Mouse (Mus musculus): Measurements from ENCODE around the gene Pigs.
A peak's percentile ranks its signal among the peaks of the same experiment; 100 is the strongest.

The Pigs gene

GRCm38 (mm10) chr11:78337040-78337439 lies 8.8 kb downstream of the Pigs start:
- DNase-seq (ENCODE audit: low spot score), result no peak

GRCm38 (mm10) chr11:78341702-78342101 lies 13.5 kb downstream of the Pigs start:
- no peak for DNase-seq (ENCODE audit: low spot score)

DNA sequence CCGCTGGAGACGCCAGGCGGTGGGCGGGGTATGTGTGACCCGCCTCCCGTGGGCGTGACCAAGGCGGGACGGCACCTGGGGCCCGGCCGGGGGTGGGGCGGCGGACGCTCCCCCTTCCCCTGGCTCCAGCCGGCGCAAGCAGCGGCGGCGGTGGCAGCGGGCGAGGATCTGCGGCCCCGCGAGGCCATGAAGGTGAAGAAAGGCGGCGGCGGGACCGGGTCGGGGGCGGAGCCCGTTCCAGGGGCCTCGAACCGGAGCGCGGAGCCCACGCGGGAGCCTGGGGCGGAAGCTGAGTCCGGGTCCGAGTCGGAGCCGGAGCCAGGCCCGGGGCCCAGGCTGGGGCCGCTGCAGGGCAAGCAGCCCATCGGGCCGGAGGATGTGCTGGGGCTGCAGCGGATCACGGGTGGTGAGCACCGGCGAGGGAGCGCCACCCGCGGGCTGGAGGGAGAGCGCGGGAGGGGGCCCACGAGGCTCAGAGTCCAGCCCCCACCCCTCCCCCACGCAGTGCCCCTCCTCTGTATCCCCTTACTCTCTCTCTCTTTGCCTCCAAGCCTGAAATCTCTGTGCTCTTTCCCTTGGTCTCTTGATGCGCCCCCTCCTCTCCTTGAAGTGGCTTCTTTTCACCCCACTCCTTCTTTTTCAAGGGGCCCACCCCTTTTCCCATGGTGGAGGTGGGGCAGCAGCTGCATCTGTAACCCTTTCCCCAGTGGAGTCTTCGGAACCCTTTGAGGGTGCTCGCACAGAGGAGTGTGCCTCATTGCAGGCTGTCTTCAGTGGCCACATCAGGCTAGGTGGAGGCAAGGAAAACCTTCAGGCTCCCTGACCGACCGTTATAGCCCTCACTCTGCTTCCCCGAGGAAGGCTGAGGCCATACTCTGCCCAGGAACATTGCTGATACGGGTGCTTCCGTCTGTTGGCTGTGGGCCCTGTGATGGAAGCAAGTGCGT lies 15.4 kb downstream of the Pigs start, which contains the start of gene Unc119:
Unc119 (plus strand) TSS at position 102 of the 947 bp plus-strand sequence.
- peak; percentile 73 for DNase-seq (ENCODE audit: low spot score)

DNA sequence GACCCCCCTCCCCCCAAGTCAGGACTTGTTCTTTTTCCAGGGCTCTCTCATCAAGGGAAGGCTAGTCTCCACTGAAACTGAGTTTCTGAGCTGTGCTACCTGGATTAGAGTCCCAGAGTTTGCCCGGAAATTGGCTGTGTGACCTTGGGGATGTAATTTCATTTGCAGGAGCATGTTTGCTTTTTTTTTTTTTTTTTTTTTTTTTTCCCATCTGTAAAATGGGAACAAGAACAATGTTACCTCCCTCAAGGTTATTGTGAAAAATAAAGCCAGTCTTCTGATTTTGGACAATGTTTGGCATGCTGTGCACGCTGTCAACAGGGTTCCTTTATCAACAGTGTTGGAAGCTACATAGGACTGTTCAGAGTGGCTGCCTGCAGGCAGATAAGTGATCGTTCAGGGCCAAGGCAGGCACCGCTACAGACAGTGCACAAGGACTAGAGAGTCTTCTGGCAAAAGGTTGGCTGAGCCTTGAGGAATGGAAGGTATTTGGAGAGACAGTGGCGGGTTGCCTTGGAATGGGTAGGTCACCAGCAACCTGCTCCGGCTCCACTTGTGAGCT lies 16.2 kb downstream of the Pigs start:
- DNase-seq (ENCODE audit: low spot score), result no peak

DNA sequence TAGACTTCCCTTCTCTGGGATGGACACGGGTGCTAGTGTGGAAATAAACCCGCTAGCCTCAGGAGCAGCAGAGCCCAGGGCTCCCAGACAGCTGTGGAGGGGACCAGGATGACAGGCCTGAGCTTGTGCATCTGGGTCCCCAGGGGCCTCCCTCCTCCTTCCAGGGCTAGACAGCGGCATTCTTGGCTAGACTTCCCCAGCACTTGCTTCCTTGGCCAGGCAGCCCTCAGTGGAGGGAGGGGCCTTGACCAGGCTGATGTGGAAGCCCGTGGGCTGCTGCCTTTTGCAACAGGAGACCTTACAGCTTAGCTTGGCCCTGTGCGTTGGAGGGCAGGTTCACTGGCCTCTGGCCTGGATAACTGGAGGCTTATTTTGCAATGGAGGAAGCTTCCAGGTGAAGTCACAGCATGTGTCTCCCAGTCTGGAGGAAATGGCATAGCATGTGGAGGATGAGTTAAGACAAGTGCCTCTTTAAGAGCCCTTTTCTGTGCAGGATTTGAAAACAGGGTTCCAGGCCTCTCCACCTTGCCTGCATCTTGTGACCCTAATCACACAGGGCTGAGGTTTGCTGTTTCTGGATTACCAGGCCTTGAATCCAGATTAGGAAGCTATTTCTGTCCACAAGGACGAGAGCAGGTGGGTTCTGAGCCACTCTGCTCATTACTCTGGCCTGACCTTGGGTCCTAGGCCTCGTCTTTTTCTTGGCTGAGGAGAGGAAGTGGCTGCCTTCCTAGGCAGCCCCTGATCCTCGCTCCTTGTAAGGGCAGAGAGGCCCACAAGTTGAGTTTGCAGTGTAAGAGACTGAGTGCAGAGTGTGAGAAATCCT lies 16.9 kb downstream of the Pigs start:
- DNase-seq (ENCODE audit: low spot score), result peak; percentile 48

GRCm38 (mm10) chr11:78345801-78346200 lies 17.6 kb downstream of the Pigs start:
- DNase-seq (ENCODE audit: low spot score), result no peak

- DNase-seq (ENCODE audit: low spot score), result no peak
Observed at GRCm38 (mm10) chr11:78346326-78347069, 18.3 kb downstream of the Pigs start.

GRCm38 (mm10) chr11:78347070-78347754 lies 19.0 kb downstream of the Pigs start:
- no peak for DNase-seq (ENCODE audit: low spot score)

GRCm38 (mm10) chr11:78347908-78348307 lies 19.7 kb downstream of the Pigs start:
- no peak for DNase-seq (ENCODE audit: low spot score)

GRCm38 (mm10) chr11:78348474-78348873 lies 20.3 kb downstream of the Pigs start:
- DNase-seq (ENCODE audit: low spot score), result no peak

- DNase-seq (ENCODE audit: low spot score), result no peak
Observed at GRCm38 (mm10) chr11:78349441-78350358, 21.5 kb downstream of the Pigs start.

- no peak for DNase-seq (ENCODE audit: low spot score)
Observed at GRCm38 (mm10) chr11:78353081-78353480, 24.9 kb downstream of the Pigs start.

GRCm38 (mm10) chr11:78354905-78355304 lies 26.7 kb downstream of the Pigs start:
- no peak for DNase-seq (ENCODE audit: low spot score)

DNA sequence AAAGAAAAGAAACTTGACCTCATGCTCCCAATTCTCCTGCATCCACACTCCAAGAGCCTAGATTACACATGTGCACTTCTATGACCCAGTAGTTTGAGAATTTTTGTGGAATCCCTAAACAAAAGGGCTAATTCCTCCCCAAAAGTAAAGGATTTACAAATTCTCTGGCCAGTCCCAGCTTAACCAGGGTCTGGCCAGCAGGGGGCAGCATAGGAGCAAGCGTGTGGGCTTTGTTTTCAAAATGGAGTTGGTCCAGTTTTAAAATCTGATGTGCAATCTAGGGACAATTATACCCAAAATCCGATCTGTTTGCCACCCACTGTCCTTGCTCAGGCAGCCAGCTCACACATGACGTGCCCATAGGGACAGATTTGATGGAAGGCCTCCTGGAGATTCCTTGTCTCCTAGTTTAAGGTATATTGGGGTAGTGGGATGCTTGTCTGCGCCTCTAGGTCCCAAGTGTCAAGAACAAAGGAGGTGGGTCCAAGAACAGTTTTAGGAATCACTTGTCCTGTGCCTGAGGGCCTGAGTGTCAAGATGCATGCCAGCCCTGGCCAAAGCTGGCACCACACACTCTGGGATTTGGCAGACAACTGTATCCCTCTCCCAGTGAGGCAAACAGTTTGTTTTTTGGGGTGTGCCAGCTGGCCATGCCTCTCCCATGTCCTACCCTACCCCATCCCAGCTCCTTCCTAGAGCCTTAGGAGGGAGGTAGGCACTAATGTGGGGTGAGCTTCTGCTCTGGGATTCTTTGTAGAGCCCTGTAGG lies 27.4 kb downstream of the Pigs start:
- DNase-seq (ENCODE audit: low spot score), result no peak

- DNase-seq (ENCODE audit: low spot score), result no peak
Observed at GRCm38 (mm10) chr11:78358330-78359007, 30.3 kb downstream of the Pigs start.

- no peak for DNase-seq (ENCODE audit: low spot score)
Observed at GRCm38 (mm10) chr11:78360125-78360788, 32.0 kb downstream of the Pigs start.

DNA sequence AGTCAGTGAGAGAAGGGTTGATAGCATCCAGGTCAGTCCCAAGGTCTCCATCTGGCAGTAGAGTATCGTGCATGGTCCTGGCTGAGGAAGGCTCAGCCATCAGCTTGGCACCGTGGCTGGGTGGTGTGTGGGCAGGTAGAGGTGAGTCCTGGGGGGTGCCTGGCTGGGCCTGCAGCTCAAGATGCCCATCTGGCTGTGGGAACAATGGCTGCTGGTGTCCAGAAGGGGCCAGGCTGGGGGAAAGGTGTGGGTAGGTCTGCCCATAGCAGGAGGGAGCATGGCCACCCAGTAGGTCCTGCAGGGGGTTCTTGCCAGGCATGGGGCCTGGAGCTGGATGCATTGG lies 32.5 kb downstream of the Pigs start:
- DNase-seq (ENCODE audit: low spot score), result no peak

GRCm38 (mm10) chr11:78363309-78364007 lies 35.2 kb downstream of the Pigs start:
- no peak for DNase-seq (ENCODE audit: low spot score)
